Mouse (Mus musculus) MN1 (cell line): ENCODE measurements at regions not wholly inside any gene's neighbourhood (a gene's known extent, or its start where the extent isn't known, plus 50 kb on each side); places are given as distances from the start of the nearest gene placed in this dataset.
A peak's percentile ranks its signal among the peaks of the same experiment; 100 is the strongest.

Experiments used
- DNase-seq: peaks from one replicate; pipeline ENCODE4 v3.0.0-alpha.2; 2016; ENCODE audit warnings: low spot score

- DNase-seq, result peak; percentile 2
Measured at GRCm38 (mm10) chr11:18165609-18166347, 212.1 kb upstream of the Etaa1 start.

GRCm38 (mm10) chr11:18164025-18164423, 210.3 kb upstream of the Etaa1 start:
- DNase-seq, result no peak

GRCm38 (mm10) chr11:18163156-18164024, 209.7 kb upstream of the Etaa1 start:
- no peak for DNase-seq

- no peak for DNase-seq
Measured at GRCm38 (mm10) chr11:18156506-18156905, 202.8 kb upstream of the Etaa1 start.

- DNase-seq, result peak; percentile 71
Measured at GRCm38 (mm10) chr11:18151788-18152563, 198.3 kb upstream of the Etaa1 start.

- no peak for DNase-seq
Measured at GRCm38 (mm10) chr11:18151369-18151768, 197.7 kb upstream of the Etaa1 start.

GRCm38 (mm10) chr11:18127488-18127887, 173.8 kb upstream of the Etaa1 start:
- no peak for DNase-seq

GRCm38 (mm10) chr11:18123031-18123430, 169.4 kb upstream of the Etaa1 start:
- no peak for DNase-seq

- no peak for DNase-seq
Measured at GRCm38 (mm10) chr11:18122616-18123015, 168.9 kb upstream of the Etaa1 start.

GRCm38 (mm10) chr11:18115693-18116450, 162.2 kb upstream of the Etaa1 start:
- DNase-seq, result peak; percentile 12

GRCm38 (mm10) chr11:18102841-18103240, 149.2 kb upstream of the Etaa1 start:
- DNase-seq, result no peak

GRCm38 (mm10) chr11:18075840-18076435, 122.3 kb upstream of the Etaa1 start:
- no peak for DNase-seq

GRCm38 (mm10) chr11:18070586-18071306, 117.1 kb upstream of the Etaa1 start:
- no peak for DNase-seq

- DNase-seq, result no peak
Measured at GRCm38 (mm10) chr11:18070032-18070374, 116.3 kb upstream of the Etaa1 start.

GRCm38 (mm10) chr11:18069348-18070031, 115.8 kb upstream of the Etaa1 start:
- DNase-seq, result no peak

- no peak for DNase-seq
Measured at GRCm38 (mm10) chr11:18068085-18068484, 114.4 kb upstream of the Etaa1 start.

GRCm38 (mm10) chr11:18067676-18068075, 114.0 kb upstream of the Etaa1 start:
- no peak for DNase-seq

GRCm38 (mm10) chr11:18041589-18041988, 87.9 kb upstream of the Etaa1 start:
- DNase-seq, result no peak

GRCm38 (mm10) chr11:18031049-18031448, 77.4 kb upstream of the Etaa1 start:
- no peak for DNase-seq

GRCm38 (mm10) chr11:18022065-18022464, 68.4 kb upstream of the Etaa1 start:
- DNase-seq, result no peak
